Mouse (Mus musculus) cerebellum, postnatal 14 days (tissue): Measurements from ENCODE around the gene Rbm17.
"Not testable (repeated sequence)": the region's sequence is repeated elsewhere in the genome, so short reads cannot be mapped to it uniquely, and the experiment has no call there.

Experiments
- DNase-seq, 2 experiments: peaks; one replicate each; pipeline ENCODE4 v3.0.0; 2021; ENCODE audit warnings: mixed read lengths in 2 of 2

The Rbm17 gene

GRCm38 (mm10) chr2:11604053-11604452 is at the start of gene Rbm17:
Gene Rbm17, minus strand, starts transcription at chr2:11604153.
- no peak for DNase-seq

- DNase-seq, result no peak
These were observed 49.4 kb upstream of the Rbm17 start for GRCm38 (mm10) chr2:11653330-11653729.

GRCm38 (mm10) chr2:11652780-11653179 is 48.8 kb upstream of the Rbm17 start:
- DNase-seq, result no peak

GRCm38 (mm10) chr2:11652196-11652595 is 48.2 kb upstream of the Rbm17 start:
- DNase-seq, result no peak

GRCm38 (mm10) chr2:11651476-11651875 is 47.5 kb upstream of the Rbm17 start:
- DNase-seq, result no peak

- no peak for DNase-seq
These were observed 41.3 kb upstream of the Rbm17 start for GRCm38 (mm10) chr2:11645297-11645696.

- DNase-seq, result no peak
These were observed 40.1 kb upstream of the Rbm17 start for GRCm38 (mm10) chr2:11644057-11644456.

- no peak for DNase-seq
These were observed 38.5 kb upstream of the Rbm17 start, which contains the start of gene Il2ra for GRCm38 (mm10) chr2:11642451-11642941. Gene Il2ra, plus strand, starts transcription at chr2:11642807.

- DNase-seq, result no peak
These were observed 33.2 kb upstream of the Rbm17 start for GRCm38 (mm10) chr2:11637115-11637514.

GRCm38 (mm10) chr2:11636138-11636480 is 32.2 kb upstream of the Rbm17 start:
- no peak for DNase-seq

- no peak for DNase-seq
These were observed 31.7 kb upstream of the Rbm17 start for GRCm38 (mm10) chr2:11635471-11636137.

- no peak for DNase-seq
These were observed 31.1 kb upstream of the Rbm17 start for GRCm38 (mm10) chr2:11635035-11635434.

- no peak for DNase-seq
These were observed 21.9 kb upstream of the Rbm17 start, which contains the start of gene Gm17490 for GRCm38 (mm10) chr2:11625890-11626289. Gene Gm17490, minus strand, starts transcription at chr2:11626264.

GRCm38 (mm10) chr2:11623726-11624125 is 19.8 kb upstream of the Rbm17 start:
- no peak for DNase-seq

GRCm38 (mm10) chr2:11623173-11623572 is 19.2 kb upstream of the Rbm17 start:
- DNase-seq, result no peak

GRCm38 (mm10) chr2:11619598-11619997 is 15.6 kb upstream of the Rbm17 start:
- no peak for DNase-seq

GRCm38 (mm10) chr2:11616846-11617245 is 12.9 kb upstream of the Rbm17 start:
- DNase-seq, result no peak

GRCm38 (mm10) chr2:11612939-11613338 is 9.0 kb upstream of the Rbm17 start:
- DNase-seq, result not testable (repeated sequence)

- not testable (repeated sequence) for DNase-seq
These were observed 2.8 kb upstream of the Rbm17 start for GRCm38 (mm10) chr2:11606718-11607117.

GRCm38 (mm10) chr2:11604911-11605310 is 958 bp upstream of the Rbm17 start:
- no peak for DNase-seq

GRCm38 (mm10) chr2:11602506-11603489 is 1.2 kb downstream of the Rbm17 start:
- DNase-seq, result peak; percentile 96 to 98

- DNase-seq, result no peak
These were observed 2.2 kb downstream of the Rbm17 start for GRCm38 (mm10) chr2:11601795-11602194.

- DNase-seq, result no peak
These were observed 6.0 kb downstream of the Rbm17 start for GRCm38 (mm10) chr2:11597906-11598305.

GRCm38 (mm10) chr2:11596690-11597089 is 7.3 kb downstream of the Rbm17 start:
- no peak for DNase-seq
